Mouse (Mus musculus) ES-CJ7 (cell line): ENCODE measurements around the gene Tprn.
"Not testable (repeated sequence)": the region's sequence is repeated elsewhere in the genome, so short reads cannot be mapped to it uniquely, and the experiment has no call there.

ENCODE experiments used
- DNase-seq: peaks from one replicate; pipeline ENCODE4 v3.0.0; 2011; ENCODE audit warnings: low read depth, low spot score

Gene Tprn

GRCm38 (mm10) chr2:25236614-25237013, 25.8 kb upstream of the Tprn start, which contains the start of gene Rnf224:
Rnf224 (minus strand) TSS chr2:25236787.
- no peak for DNase-seq

DNA sequence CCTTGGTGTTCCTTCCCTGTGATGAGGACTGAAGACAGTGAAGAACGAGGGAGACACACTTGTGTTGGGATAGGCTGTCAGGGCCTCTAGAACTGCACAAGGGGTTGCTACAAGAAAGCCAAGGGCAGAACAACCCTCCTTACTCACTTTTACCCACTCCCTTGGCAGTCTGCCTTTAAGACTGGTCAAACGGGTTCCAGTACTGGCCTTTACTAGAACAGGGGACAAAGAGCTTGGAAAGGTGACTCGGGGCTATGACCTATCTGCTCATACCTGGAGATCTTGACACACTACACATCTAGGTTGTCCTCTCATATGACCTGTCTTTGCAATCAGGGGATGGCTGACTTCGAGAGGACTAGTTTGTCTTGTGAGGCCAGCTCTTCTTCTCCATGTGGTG, 24.9 kb upstream of the Tprn start:
- no peak for DNase-seq

DNA sequence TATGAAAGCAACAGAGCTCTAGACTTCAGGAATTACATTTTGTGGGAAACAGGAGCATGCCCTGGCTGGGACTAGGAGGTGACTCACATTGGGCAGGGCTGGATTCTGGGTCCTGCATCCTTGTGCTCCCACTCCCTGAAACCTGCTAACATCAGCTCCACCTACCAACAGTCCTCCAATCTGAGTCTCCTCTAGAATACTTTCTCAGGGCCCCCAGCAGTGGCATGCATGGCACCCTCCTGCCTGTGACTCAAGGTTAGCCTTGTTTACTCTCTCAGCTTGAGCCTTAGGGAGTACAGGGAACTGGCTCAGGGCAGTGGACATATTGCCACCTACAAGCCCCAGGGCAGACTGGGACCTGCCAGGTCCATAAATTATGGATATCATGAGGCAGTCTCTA, 24.3 kb upstream of the Tprn start:
- no peak for DNase-seq

DNA sequence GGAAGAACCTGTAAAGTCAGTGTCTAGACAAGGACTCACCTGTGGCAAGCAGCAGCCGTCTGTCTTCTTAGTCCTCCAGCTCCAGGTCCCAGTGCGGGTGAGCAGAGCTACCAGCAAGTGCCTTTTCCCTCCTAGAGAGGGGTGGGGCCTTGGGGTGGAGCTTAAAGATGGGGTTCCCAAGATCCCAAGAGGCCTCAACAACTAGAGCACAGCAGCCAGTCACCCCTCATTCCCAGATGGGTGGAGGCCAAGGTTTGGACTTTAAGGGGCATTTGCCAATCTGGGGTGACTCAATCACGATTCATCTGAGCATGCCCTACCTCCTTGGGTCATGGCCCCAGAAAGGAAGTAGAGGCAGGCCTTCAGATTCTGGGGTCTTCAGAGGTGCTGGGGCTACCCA, 22.7 kb upstream of the Tprn start:
- no peak for DNase-seq

DNA sequence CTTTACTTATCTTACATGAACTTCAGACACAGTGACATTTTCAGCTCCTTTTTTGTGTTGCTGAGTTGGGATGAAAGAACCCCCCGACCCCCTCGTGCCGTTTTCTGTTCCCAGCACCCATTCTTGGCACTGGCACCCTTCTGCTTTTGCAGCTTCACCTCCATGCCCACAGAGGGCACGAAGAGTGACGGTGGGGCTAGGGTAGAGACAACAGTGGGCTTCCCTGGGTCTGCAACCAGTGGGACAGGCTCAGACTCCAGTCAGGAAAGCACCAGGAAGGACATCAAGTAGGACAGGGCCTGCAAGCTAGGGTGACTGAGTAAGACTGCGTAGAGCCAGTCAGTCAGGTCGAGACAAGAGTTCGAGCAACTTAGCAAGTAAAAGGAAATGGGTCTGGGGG, 22.1 kb upstream of the Tprn start:
- no peak for DNase-seq

- DNase-seq = peak; percentile 97
These were observed 21.5 kb upstream of the Tprn start for GRCm38 (mm10) chr2:25240723-25241437.

- peak; percentile 47 for DNase-seq
These were observed 21.0 kb upstream of the Tprn start for GRCm38 (mm10) chr2:25241438-25241775.

DNA sequence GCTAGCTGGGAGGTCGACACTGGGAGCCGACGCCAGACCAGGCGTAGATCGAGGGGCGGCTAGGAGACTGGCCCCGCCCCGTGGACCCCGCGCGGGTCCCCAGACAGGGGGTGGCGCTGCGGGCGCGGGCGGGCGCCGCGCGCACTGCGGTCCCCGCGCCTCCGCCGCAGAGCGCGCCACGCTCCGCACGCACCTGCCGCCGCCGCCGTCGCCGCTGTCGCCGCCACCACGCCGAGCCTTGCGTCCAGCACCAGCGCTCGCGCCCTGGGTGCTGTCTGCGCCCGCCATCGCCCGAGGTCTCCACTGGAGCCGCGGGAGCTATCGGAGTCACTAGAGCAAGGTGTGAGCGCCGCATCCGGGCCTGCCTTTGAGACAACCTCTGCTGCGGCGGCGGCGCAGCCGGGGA, 20.3 kb upstream of the Tprn start, which contains the start of the genes Rnf208 and Cysrt1:
Rnf208 (plus strand) TSS at position 155 of the 406 bp plus-strand sequence.
Cysrt1 (minus strand) TSS at position 352 of the 406 bp plus-strand sequence.
- no peak for DNase-seq

GRCm38 (mm10) chr2:25243342-25243741, 19.1 kb upstream of the Tprn start:
- DNase-seq = no peak

- DNase-seq = no peak
These were observed 18.3 kb upstream of the Tprn start for GRCm38 (mm10) chr2:25244144-25244543.

DNA sequence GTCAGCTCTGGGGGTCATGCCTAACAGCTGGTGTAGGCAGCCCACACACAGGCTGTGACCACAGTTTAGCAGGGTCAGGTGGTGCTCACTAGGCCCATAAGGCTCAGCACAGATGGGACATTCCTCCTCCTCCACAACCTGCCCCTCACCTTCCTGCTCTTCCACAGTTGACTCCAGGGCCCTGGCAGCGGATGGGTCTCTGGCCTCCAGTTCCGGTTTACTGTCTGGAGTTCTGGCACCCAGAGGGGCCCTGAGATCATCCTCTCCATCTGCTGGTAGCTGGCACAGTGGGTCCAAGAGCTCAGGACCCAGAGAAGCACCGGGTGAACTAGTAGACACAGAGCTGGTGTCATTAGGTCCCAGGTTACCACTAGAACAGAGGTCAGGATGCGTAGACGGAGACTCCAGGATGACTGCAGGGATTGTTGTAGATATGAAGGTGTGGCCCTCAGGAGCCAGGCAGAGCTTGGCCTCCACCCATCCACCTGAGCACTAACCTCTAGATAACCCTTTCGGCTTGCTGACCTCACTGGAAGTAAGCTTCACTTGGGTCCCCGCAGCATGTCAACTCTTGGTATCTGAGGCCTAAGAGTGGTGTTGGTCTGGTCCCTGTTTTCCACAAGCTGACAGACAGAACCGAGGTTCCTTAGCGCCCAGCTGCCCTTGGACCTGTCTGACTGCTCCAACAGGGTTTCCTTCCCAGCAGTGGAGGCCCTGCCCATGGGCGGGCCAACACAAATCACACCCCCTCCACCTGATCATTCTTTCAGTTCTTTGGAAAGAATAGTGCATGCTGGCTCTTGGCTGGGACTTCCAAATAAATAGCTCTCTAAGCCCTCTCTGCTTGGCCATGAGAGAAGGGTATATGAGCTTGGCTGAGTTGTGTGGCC, 16.0 kb upstream of the Tprn start, which contains the start of gene AL732309.1:
AL732309.1 (minus strand) TSS at position 681 of the 890 bp plus-strand sequence.
- no peak for DNase-seq

- DNase-seq = peak; percentile 44
These were observed 10.1 kb upstream of the Tprn start for GRCm38 (mm10) chr2:25252331-25252730.

DNA sequence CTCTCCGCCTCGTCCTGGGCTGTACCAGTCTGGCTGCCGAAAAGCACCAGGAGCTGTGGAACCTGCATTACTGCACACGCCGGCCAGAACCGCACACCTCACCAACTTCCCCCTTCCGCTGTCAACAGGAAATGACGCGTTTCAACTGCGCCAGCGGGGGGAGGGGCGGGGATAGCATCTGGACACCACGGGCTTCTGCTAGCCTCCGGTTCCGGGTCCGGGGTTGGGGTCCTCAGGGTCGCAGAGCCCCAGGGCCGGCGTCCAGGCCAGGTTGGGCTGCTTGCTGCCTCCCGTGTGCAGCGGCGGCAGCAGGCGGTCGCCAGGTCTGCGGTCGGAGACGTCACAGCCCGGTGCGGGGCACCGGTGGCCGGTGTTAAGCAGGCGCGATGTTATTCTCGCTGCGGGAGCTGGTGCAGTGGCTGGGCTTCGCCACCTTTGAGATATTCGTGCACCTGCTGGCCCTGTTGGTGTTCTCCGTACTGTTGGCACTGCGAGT, 7.1 kb upstream of the Tprn start, which contains the start of gene Tmem203:
Tmem203 (plus strand) TSS at position 156 of the 496 bp plus-strand sequence.
- DNase-seq = peak; percentile 91

- peak; percentile 84 for DNase-seq
These were observed 5.8 kb upstream of the Tprn start for GRCm38 (mm10) chr2:25256443-25257109.

DNA sequence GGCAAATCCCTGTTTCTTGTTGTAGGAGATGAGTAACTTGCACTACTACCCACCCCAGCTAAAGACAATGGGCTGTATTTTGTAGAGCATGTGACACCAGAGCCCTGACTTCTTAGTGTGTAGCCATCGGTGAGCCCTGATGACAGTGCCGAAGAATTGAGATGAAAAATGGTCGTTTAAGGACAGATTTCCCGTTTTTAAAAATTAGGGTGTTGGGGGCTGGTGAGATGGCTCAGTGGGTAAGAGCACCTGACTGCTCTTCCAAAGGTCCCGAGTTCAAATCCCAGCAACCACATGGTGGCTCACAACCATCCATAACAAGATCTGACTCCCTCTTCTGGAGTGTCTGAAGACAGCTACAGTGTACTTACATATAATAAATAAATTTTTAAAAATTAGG, 5.2 kb upstream of the Tprn start:
- not testable (repeated sequence) for DNase-seq

DNA sequence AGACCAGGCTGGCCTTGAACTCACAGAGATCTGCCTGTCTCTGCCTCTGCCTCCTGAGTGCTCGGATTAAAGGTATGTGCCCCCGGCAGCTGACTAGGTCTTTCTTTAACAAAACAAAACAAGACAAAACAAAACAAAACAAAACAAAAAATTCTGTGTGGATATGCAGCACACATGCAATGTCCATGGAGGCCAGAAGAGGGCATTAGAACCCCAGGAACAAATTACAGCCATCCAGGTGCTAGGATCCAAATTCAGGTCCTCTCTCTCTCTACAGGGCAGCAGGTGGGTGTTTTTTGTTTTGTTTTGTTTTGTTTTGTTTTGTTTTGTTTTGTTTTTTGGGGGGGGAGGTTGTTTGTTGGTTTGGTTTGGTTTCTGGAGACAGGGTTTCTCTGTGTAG, 3.5 kb upstream of the Tprn start:
- peak; percentile 67 for DNase-seq

DNA sequence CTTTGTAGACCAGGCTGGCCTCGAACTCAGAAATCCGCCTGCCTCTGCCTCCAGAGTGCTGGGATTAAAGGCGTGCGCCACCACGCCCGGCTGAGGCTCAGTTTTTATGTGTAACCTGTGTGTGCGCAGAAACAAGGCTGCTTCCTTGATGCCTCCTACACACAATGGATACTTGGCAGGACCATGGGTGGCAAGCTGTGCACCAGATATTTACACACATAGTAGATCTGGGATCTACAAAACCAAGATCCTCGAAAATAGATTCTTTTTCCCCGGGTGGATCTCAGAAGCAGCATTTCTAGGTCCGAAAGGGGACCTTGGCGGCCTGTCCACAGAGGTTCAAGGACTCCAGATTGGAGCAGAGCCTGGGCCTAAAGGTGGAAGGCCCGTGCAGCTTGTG, 548 bp upstream of the Tprn start:
- DNase-seq = peak; percentile 45

DNA sequence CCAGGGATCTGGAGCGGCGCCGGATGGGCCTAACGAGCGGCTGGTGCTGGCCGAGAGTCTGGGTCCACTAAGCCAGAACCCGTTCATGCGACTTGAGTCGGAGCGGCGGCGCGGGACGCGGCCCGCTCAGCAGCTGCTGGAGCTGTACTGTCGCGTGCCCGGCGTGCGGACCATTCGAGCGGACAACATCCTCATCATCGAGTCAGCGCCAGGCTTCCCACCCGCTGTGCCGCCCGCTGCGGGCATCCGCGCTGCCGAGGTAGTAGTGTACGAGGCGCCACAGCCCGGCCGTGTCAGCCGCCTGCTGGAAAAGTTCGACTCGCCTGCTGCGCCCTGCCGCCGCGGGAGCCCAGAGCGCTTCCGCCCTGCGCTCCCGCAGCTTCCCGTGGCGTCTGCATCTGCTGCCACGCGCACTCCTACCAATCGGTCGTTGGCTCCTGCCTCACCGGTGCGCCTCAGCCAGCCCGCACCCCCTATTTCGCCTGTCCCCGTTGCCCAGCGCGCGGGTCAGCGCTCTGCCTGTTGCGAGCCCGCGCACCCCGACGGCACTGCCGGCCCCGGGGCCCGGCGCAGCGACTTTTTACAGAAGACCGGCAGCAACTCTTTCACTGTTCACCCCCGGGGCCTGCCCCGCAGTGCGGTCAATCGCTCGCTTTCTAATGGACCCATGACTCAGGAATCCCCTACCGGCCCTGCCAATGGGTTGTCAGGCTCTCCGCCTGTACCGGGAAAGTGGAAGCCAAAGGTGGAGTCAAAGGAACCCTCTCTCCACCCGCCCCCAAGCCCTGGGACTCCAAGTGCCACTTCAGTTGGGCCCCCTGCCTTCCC, 591 bp downstream of the Tprn start:
- peak; percentile 55 for DNase-seq

DNA sequence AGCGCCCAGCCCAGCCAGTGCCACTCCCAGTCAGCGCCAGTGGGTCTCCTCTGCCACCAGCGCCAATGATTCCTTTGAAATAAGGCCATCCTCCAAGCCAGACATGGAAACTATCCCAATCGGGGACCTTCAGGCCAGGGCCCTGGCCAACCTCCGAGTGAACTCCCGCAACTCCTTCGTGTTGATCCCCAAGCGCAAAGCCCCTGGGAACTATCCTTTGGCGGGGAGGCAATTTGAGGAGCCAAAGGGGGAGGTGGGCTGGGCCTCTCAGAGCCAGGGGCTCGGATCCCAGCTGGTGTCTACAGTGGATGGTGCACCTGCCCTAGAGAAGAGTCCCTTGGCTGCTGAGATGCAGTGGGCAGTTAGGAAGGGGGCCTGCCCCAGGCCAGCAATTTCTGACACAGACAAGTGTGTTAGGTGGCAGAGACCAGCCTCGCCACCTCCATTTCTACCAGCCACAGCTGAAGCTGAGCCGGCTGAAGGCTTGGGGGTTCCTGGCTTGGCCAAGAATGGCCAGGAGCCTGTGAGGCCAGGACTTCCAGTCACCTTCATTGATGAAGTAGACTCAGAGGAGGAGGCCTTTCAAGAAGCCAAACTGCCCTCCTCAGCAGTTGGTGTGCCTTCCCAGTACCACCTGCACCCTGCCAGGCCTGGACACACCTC, 1.3 kb downstream of the Tprn start:
- no peak for DNase-seq

- no peak for DNase-seq
These were observed 1.9 kb downstream of the Tprn start for GRCm38 (mm10) chr2:25264286-25264660.
